Mouse (Mus musculus) megakaryocyte, embryonic 14.5 days (primary cell): ENCODE data around the gene Vmp1.

Source experiments
- FLI1 ChIP-seq: IDR thresholded peaks from 2 replicates; pipeline ENCODE4 v1.6.1; 2012; ENCODE audit warnings: low read length, inconsistent platforms, mixed read lengths
- GATA1 ChIP-seq: IDR thresholded peaks from 3 replicates; pipeline ENCODE4 v1.6.1; 2012; ENCODE audit warnings: mixed read lengths, low read length, inconsistent platforms, borderline replicate concordance

DNA sequence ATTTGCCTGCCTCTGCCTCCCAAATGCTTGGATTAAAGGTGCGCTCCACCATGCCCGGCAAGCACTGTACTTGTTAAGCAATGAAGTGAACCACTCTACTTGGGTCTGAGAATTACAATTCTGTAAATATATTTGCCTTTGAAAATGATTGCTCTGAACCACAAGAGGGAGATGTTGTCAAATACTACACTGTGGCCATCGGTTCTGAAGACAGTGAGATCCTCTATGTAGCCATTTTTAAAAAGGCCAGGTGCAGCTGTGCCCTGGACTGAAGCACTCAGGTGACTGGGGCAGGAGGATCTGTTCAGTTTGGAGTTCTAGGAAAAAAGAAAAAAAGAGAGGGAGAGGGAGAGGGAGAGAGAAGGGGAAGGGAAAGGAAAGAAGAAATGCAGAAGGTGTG is 115.2 kb downstream of the Vmp1 start:
- no peak for TF ChIP-seq FLI1
- TF ChIP-seq GATA1: no peak
